7 mouse cellular contexts compared by ENCODE assay signal in the genomic region with DNA sequence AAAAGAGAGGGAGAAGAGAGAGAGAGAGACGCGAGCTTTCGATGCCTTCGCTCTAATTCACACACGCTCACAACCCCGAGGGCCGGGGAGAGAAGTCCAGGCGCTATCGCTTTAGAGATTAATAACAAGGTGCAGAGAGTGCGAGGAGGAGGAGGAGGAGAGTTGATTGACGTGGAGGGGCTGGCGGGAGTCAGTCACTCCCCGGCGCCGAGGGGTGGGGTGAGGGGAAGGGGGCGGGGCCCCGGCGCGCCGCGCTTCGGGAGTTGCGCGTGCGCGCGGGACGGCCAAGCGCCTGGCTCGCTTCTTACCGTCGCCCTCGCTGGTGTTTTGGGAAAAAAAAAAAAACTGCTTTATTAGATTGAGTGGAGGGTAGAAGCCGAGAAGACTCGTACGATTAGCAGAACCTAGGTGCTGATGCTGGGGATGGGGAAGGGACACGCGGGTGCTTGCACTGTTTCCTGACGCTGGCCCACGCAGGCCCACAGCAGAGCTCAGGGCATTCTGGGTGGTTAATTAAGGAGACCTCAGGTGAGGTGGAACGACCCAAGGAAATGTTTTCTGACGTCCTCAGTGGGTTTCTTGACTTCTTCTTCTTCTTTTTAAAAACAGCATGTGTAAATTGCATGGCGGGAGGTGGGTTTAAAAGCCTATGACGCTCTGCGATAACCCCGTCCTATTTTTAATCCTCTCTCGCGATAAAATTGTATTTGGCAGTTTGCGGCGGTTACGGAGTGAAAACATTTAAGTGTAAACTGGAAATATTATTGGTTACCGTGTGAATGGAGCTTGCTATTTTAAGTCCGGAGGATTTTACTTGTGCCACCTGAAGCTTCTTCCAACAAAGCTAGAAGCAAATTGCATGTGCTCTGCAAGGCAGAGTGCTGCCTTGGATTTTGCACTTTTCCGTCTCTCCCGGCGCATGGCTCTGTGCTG. TPM values are rescaled to one million over a fixed set of nuclear protein-coding genes. Genes with fewer than 3 reads are reported as not detected.
DNase-seq lines count a peak whose midpoint lies in the region; ATAC-seq and TF ChIP-seq lines count a peak whose summit lies in the region.

No protein-coding gene starts in this region.

- no peak for TF ChIP-seq CTCF in spleen, adult 2 months (IDR thresholded peaks at IDR 0.05; ENCODE audit: extremely low read depth, insufficient read depth, insufficient read length, insufficient replicate concordance)

- peak; percentile 83 for ATAC-seq in embryonic facial prominence, embryonic 12.5 days (ENCODE audit: insufficient number of reproducible peaks, insufficient read depth, low FRiP score, low TSS enrichment)
- ATAC-seq in limb, embryonic 12.5 days (ENCODE audit: insufficient number of reproducible peaks, insufficient read depth, low FRiP score, low TSS enrichment, low read depth), result peak; percentile 80
- ATAC-seq in midbrain, embryonic 15.5 days (replicated peaks), result peak; percentile 93

- H3K36me3 ChIP-seq in embryonic facial prominence, embryonic 12.5 days, result no peaks in the 10 kb centered on the region
- no peaks in the 10 kb centered on the region for H3K36me3 ChIP-seq in limb, embryonic 12.5 days
- H3K36me3 ChIP-seq in midbrain, embryonic 15.5 days (replicated peaks), result no peaks in the 10 kb centered on the region
- no peaks in the 10 kb centered on the region for H3K36me3 ChIP-seq in spleen, adult 2 months (ENCODE audit: control insufficient read depth, insufficient read depth, low read length)

- peaks cover 5% of the 10 kb centered on the region; the same call in 1 of the 2 replicates for H3K9me3 ChIP-seq in embryonic facial prominence, embryonic 12.5 days
- 0 out of 2 replicates have a peak, but pooled peaks cover 3% of the 10 kb centered on the region for H3K9me3 ChIP-seq in limb, embryonic 12.5 days
- H3K9me3 ChIP-seq in midbrain, embryonic 15.5 days, result no peaks in the 10 kb centered on the region

- peaks cover 20% of the 10 kb centered on the region for H3K4me1 ChIP-seq in embryonic facial prominence, embryonic 12.5 days
- peaks cover 18% of the 10 kb centered on the region for H3K4me1 ChIP-seq in limb, embryonic 12.5 days (replicated peaks)
- H3K4me1 ChIP-seq in midbrain, embryonic 15.5 days, result peaks cover 22% of the 10 kb centered on the region
- no peaks in the 10 kb centered on the region; the same call in 1 of the 2 replicates for H3K4me1 ChIP-seq in spleen, adult 2 months (ENCODE audit: control insufficient read depth, insufficient read depth, insufficient read length)

- peak overlapping the region; percentile 94 for H3K4me3 ChIP-seq in embryonic facial prominence, embryonic 12.5 days
- H3K4me3 ChIP-seq in limb, embryonic 12.5 days (replicated peaks), result peak overlapping the region; percentile 91
- peak overlapping the region; percentile 98 for H3K4me3 ChIP-seq in midbrain, embryonic 15.5 days
- peak overlapping the region; percentile 97 for H3K4me3 ChIP-seq in spleen, adult 2 months (ENCODE audit: extremely low read depth, insufficient read depth, insufficient read length)

- H3K27me3 ChIP-seq in embryonic facial prominence, embryonic 12.5 days, result no peaks in the 10 kb centered on the region
- no peaks in the 10 kb centered on the region for H3K27me3 ChIP-seq in limb, embryonic 12.5 days
- H3K27me3 ChIP-seq in midbrain, embryonic 15.5 days (replicated peaks), result no peaks in the 10 kb centered on the region
- H3K27me3 ChIP-seq in spleen, adult 2 months (ENCODE audit: control insufficient read depth, insufficient read depth, low read length), result no peaks in the 10 kb centered on the region

- peak; percentile 88 for DNase-seq in adrenal gland, postnatal 25 days
- peak; percentile 99 for DNase-seq in heart, adult 11 months
- DNase-seq in kidney, adult 18-20 months, result peak; percentile 83
- DNase-seq in spleen, adult 2 months (ENCODE audit: low read depth in 1 of 2, low spot score in 2 of 2), result peak; percentile 80 to 84

- TF ChIP-seq POLR2A in spleen, adult 2 months (IDR thresholded peaks at IDR 0.05; ENCODE audit: low read depth, low read length), result peak; percentile 66

- H3K9ac ChIP-seq in embryonic facial prominence, embryonic 12.5 days, result peak overlapping the region; percentile 99
- H3K9ac ChIP-seq in limb, embryonic 12.5 days (replicated peaks), result peak overlapping the region; percentile 99
- H3K9ac ChIP-seq in midbrain, embryonic 15.5 days, result peak overlapping the region; percentile 99

- H3K27ac ChIP-seq in embryonic facial prominence, embryonic 12.5 days, result peak overlapping the region; percentile 99
- H3K27ac ChIP-seq in limb, embryonic 12.5 days, result peak overlapping the region; percentile 100
- peak overlapping the region; percentile 99 for H3K27ac ChIP-seq in midbrain, embryonic 15.5 days
- peak overlapping the region; percentile 100 for H3K27ac ChIP-seq in spleen, adult 2 months (ENCODE audit: insufficient read depth, low read length)

- peak overlapping the region; percentile 71 for H3K4me2 ChIP-seq in embryonic facial prominence, embryonic 12.5 days (replicated peaks)
- peak overlapping the region; percentile 64 for H3K4me2 ChIP-seq in limb, embryonic 12.5 days
- H3K4me2 ChIP-seq in midbrain, embryonic 15.5 days, result peak overlapping the region; percentile 68

- WGBS in embryonic facial prominence, embryonic 12.5 days, result under 1% methylated on average over 56 of the region's 56 CpGs
- WGBS in limb, embryonic 12.5 days, result under 1% methylated on average over 56 of the region's 56 CpGs
- under 1% methylated on average over 56 of the region's 56 CpGs for WGBS in midbrain, embryonic 15.5 days
- WGBS in spleen, adult 2 months, result under 1% methylated on average over 56 of the region's 56 CpGs

RNA-seq across cellular contexts. Expression of gene Cnot6l, which starts 1.3 kb away (rescaled TPM):
- total RNA-seq in adrenal gland, postnatal 25 days (2021), result 59.3 and 102 TPM in 2 replicates
- polyA plus RNA-seq in embryonic facial prominence, embryonic 12.5 days (2016; fragmentation: Nextera tagmentation; extraction: Ambion mirVana), result 20.0 and 21.9 TPM in 2 replicates
- 19.3 and 23.0 TPM in 2 replicates for polyA plus RNA-seq in limb, embryonic 12.5 days (2016; fragmentation: Nextera tagmentation; extraction: Ambion mirVana)
- polyA plus RNA-seq in midbrain, embryonic 15.5 days (2015; fragmentation: Nextera tagmentation; extraction: Ambion mirVana), result 14.6 and 16.4 TPM in 2 replicates
- 9.0 and 11.6 TPM in 2 replicates for polyA plus RNA-seq in spleen, adult 2 months (2012; rRNA removed)

RNA-seq across cellular contexts. Expression of gene Mrpl1, which starts 46.6 kb away (rescaled TPM):
- 20.5 and 24.9 TPM in 2 replicates for total RNA-seq in adrenal gland, postnatal 25 days (2021)
- polyA plus RNA-seq in embryonic facial prominence, embryonic 12.5 days (2016; fragmentation: Nextera tagmentation; extraction: Ambion mirVana), result 23.1 and 24.0 TPM in 2 replicates
- polyA plus RNA-seq in limb, embryonic 12.5 days (2016; fragmentation: Nextera tagmentation; extraction: Ambion mirVana), result 24.8 and 27.5 TPM in 2 replicates
- 13.9 and 15.0 TPM in 2 replicates for polyA plus RNA-seq in midbrain, embryonic 15.5 days (2015; fragmentation: Nextera tagmentation; extraction: Ambion mirVana)
- polyA plus RNA-seq in spleen, adult 2 months (2012; rRNA removed), result 1.0 and 1.1 TPM in 2 replicates

Comparison
In these comparisons a context has a peak if more than half of its experiments do, and no peak if none do; other contexts are left out.
1. Peak in every context shown above with its lines: DNase-seq, ATAC-seq, H3K4me3 ChIP-seq and H3K27ac ChIP-seq.